Mouse (Mus musculus) ES-Bruce4 (cell line): Measurements from ENCODE around the gene Ddx49. TPM values are rescaled to one million over a fixed set of nuclear protein-coding genes. Genes with fewer than 3 reads are reported as not detected.

Source experiments
- H3K27ac ChIP-seq: 2 replicates; pipeline ENCODE4 v1.5.1; 2012; ENCODE audit warnings: low read length, inconsistent platforms; ENCODE audit not compliant: insufficient read depth
- H3K27me3 ChIP-seq: 2 replicates; pipeline ENCODE4 v1.6.1; 2012; ENCODE audit warnings: mild to moderate bottlenecking, low read length, inconsistent platforms; ENCODE audit not compliant: control insufficient read depth, poor library complexity, insufficient read depth, severe bottlenecking
- H3K36me3 ChIP-seq: 2 replicates; pipeline ENCODE4 v1.6.1; 2012; ENCODE audit warnings: inconsistent platforms, mild to moderate bottlenecking, low read length, moderate library complexity; ENCODE audit not compliant: control insufficient read depth, poor library complexity, insufficient read depth, severe bottlenecking
- H3K4me1 ChIP-seq: one replicate; pipeline ENCODE4 v1.8.1; 2011; ENCODE audit warnings: low read length; ENCODE audit not compliant: control insufficient read depth, insufficient read depth
- H3K4me3 ChIP-seq: 2 replicates; pipeline ENCODE4 v1.5.1; 2011; ENCODE audit warnings: low read depth, mild to moderate bottlenecking, low read length
- H3K9ac ChIP-seq: 2 replicates; pipeline ENCODE4 v1.6.1; 2012; ENCODE audit warnings: low read depth, mild to moderate bottlenecking, inconsistent platforms; ENCODE audit not compliant: poor library complexity, severe bottlenecking
- H3K9me3 ChIP-seq: replicated peaks from 2 replicates; pipeline ENCODE4 v1.6.1; 2012; ENCODE audit warnings: mild to moderate bottlenecking, low read length, inconsistent platforms; ENCODE audit not compliant: control insufficient read depth, poor library complexity, insufficient read depth, severe bottlenecking
- CTCF ChIP-seq: IDR thresholded peaks from one replicate; pipeline ENCODE4 v1.8.1; 2011; ENCODE audit warnings: low read depth, low read length
- EP300 ChIP-seq: IDR thresholded peaks from 2 replicates; pipeline ENCODE4 v1.6.1; 2011; ENCODE audit warnings: low read depth, low read length; ENCODE audit not compliant: insufficient read depth
- POLR2A ChIP-seq: IDR thresholded peaks from one replicate; pipeline ENCODE4 v1.8.1; 2011; ENCODE audit warnings: low read length; ENCODE audit not compliant: insufficient read depth
- polyA plus RNA-seq: library from polyadenylated mRNA; stranded (reverse); fragments of >200 nt; gene quantifications from 2 replicates; pipeline ENCODE4 v1.2.4, GENCODE M21; 2011; ENCODE audit warnings: low read depth; ENCODE audit not compliant: missing spikeins, insufficient read depth, insufficient read length

Gene Ddx49
- polyA plus RNA-seq, 1 experiment = 45.3 TPM

DNA sequence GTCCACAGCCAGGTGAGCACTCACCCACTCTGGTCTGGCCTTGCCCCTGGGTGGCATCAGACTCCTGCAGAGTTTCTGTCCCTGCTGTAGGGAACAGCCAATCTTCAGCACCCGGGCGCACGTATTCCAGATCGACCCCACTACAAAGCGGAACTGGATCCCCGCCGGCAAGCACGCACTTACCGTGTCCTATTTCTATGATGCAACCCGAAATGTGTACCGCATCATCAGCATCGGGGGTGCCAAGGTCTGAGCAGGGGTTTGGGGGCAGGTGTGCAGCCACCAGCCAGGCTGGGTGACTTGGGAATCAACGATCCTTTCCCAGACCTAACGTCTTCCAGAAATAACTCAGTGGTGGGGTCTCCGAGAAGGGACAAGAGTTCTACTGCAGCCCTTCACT is 17.0 kb downstream of the Ddx49 start:
- no peak for TF ChIP-seq POLR2A
- TF ChIP-seq CTCF = no peak
- TF ChIP-seq EP300 = no peak
- Histone ChIP-seq H3K27ac (no peak overlapping the region), H3K9me3 (peaks cover 6% of the 10 kb centered on the region; the same call in 1 of the 2 replicates), H3K27me3 (no peaks in the 10 kb centered on the region), H3K36me3 (peaks cover 33% of the 10 kb centered on the region), H3K9ac (no peak overlapping the region), H3K4me1 (peaks cover 2% of the 10 kb centered on the region), H3K4me3 (no peak overlapping the region)

DNA sequence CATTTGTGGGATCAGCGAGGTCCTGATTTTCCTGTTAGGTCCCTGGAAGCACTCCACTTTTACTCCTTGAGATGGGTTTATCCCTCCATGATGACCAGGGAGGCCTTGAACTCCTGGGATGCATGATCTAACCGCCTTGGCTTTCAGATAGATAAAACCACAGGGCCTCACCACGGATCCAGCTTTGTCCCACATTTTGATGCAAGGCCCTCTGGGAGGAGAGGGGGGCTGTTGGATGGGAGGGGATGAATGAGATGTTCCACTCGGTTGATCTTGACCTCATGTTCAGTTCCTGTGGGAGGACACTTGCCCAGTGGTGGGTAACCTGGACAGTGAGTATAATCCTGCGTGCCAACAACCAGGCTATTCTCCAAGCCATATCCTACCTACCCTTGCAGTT is 17.9 kb downstream of the Ddx49 start:
- TF ChIP-seq CTCF = no peak
- no peak for TF ChIP-seq POLR2A
- no peak for TF ChIP-seq EP300

DNA sequence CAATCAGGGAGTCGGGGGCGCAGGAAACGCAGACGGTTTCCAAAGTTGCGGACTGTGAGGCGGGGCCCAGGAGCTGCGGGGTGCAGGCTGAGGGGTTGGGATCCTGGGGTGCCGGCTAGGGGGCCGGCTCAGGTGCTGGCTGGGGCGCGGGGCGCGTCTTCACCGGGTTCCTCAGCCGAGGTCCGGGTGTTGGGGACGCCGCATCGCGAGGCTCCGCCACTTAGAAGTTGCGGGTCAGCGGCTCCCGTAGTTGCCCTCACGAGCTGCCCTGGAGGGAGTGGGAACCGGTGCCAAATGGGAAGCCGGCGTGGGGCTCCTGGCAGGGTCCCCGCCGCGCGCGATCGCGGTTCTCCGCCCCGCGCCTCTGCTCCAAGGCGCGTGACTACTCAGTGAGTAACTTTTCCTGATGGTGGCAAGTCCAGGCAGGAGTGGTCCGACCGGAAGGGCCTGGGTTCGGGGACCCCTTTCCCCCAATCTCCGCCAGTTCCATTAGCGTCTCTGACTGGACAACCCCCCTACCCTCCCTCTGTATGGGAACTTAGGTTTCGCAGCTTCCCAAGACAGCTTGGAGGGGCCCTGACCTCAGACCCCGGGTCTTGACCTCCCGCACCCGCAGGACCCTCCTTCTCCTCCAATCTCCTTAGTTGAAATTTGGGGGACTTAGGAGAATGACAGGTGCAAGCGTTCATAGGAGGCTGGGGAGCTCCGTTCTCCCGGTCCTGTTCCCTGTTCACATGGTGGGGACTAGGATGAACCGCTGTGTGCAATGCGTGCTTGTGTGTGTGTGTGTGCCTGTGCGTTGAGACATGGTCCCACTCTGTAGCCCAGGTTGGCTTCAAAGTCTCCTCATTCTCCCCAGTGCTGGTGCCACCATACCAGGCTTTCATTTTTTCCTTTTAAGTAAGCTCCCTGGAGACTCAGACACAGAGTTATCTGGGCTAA is 18.9 kb downstream of the Ddx49 start:
- peaks cover 22% of the 10 kb centered on the region for H3K36me3 ChIP-seq
- TF ChIP-seq EP300 (no peak), CTCF (no peak), POLR2A (no peak)
- peak overlapping the region; percentile 68 for H3K4me3 ChIP-seq
- peaks cover 6% of the 10 kb centered on the region; the same call in 1 of the 2 replicates for H3K9me3 ChIP-seq
- no peak overlapping the region for H3K27ac ChIP-seq
- no peaks in the 10 kb centered on the region for H3K27me3 ChIP-seq
- peaks cover 2% of the 10 kb centered on the region for H3K4me1 ChIP-seq
- peak overlapping the region; percentile 98 for H3K9ac ChIP-seq

More for the DNA sequence above, 17.9 kb downstream of the Ddx49 start:
- Histone ChIP-seq H3K9me3 (peaks cover 6% of the 10 kb centered on the region; the same call in 1 of the 2 replicates), H3K27ac (no peak overlapping the region), H3K4me1 (peaks cover 2% of the 10 kb centered on the region), H3K4me3 (no peak overlapping the region), H3K36me3 (peaks cover 26% of the 10 kb centered on the region), H3K27me3 (no peaks in the 10 kb centered on the region), H3K9ac (no peak overlapping the region)

DNA sequence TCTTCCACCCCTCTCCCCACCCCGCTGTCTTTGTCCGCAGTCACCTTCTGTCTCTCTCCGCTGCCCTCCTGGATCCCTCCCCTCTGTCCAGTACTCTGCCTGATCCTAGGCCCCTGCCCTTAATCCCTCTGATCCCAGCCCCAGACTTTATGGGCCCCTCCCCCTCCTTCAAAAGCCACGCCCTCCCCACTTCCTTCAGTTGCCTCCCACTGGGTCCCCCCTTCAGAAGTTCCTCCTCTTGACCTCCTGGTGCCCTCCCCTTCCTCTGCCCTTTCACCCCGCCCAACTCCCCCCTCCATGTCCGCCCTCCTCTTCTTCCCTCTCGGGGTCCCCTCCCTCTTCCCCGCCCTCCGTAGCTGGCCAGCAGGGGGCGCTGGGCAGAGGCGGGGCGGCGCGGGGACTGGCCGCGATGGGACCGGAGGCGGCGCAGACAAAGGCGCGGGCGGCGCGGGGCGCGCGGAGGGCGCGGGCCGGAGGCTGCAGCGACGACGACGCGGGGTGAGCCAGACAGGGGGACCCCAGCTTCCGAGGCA is 19.6 kb downstream of the Ddx49 start, which contains the start of gene Homer3:
TSS of gene Homer3 (plus strand) at position 225 of the 533 bp plus-strand sequence.
- peak within 1 kb of the TSS; percentile 68 for H3K4me3 ChIP-seq
- H3K27ac ChIP-seq = peak within 1 kb of the TSS; percentile 29
- peaks cover 2% of the 10 kb centered on the region for H3K4me1 ChIP-seq
- TF ChIP-seq EP300 = peak; percentile 33; the same call in 1 of the 2 replicates
- peak; percentile 74 for TF ChIP-seq POLR2A
- TF ChIP-seq CTCF = peak; percentile 62
- peak within 1 kb of the TSS; percentile 98 for H3K9ac ChIP-seq
- peaks cover 6% of the 10 kb centered on the region; the same call in 1 of the 2 replicates for H3K9me3 ChIP-seq
- H3K27me3 ChIP-seq = no peaks in the 10 kb centered on the region
- peaks cover 22% of the 10 kb centered on the region for H3K36me3 ChIP-seq

DNA sequence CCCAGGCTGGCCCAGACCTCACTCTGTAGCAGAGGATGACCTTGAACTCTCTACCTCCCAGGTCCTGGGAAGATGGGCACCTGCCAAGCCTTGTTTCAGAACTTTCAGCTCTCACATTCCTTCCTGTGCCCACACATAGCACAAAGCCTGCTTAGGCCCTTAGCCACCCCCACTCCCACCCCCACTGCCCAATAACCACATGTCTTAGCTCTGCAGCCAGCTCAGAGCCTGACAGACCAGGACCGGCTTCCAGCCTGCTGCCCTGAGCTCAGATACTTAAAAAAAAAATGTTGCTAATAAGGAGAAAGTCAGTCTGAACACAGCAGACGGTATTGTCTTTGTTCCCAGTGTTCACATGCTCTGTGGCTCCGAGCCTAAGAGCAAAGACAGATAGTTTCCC is 21.3 kb downstream of the Ddx49 start:
- no peaks in the 10 kb centered on the region for H3K27me3 ChIP-seq
- peak overlapping the region; percentile 8; the same call in 1 of the 2 replicates for H3K27ac ChIP-seq
- no peaks in the 10 kb centered on the region for H3K9me3 ChIP-seq
- no peak overlapping the region for H3K4me3 ChIP-seq
- no peak for TF ChIP-seq POLR2A
- TF ChIP-seq EP300 = no peak
- no peak for TF ChIP-seq CTCF
- peaks cover 10% of the 10 kb centered on the region for H3K36me3 ChIP-seq
- H3K4me1 ChIP-seq = peaks cover 6% of the 10 kb centered on the region
- H3K9ac ChIP-seq = peak overlapping the region; percentile 41; the same call in 1 of the 2 replicates

DNA sequence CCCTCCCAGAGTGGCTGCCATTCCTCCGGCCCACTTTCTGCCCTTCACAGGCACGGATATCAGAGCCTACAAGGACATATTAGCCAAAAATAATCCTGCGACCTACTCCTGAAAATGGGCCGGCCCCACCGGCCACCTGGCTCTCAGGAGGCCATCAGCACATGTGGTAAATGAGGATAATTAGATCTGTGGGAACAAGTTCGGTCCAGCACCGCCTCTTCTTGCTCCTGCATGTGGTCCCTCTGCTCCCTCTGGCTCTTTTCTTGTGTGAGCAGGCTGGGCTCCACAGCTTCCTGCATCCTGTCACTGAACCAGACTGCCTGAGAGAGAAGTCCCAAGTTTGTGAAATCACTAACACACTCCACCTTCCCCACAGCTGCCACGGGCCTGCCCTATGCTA is 23.0 kb downstream of the Ddx49 start:
- Histone ChIP-seq H3K4me1 (peaks cover 6% of the 10 kb centered on the region), H3K27me3 (no peaks in the 10 kb centered on the region), H3K4me3 (peak overlapping the region; percentile 8; the same call in 1 of the 2 replicates), H3K9ac (peak overlapping the region; percentile 86), H3K27ac (no peak overlapping the region), H3K9me3 (no peaks in the 10 kb centered on the region), H3K36me3 (no peaks in the 10 kb centered on the region)
- TF ChIP-seq EP300 (no peak), POLR2A (no peak), CTCF (no peak)
